Mouse (Mus musculus) spleen, adult 2 months (tissue): Measurements from ENCODE around the gene Aggf1.

ENCODE experiments used
- CTCF ChIP-seq: fragments of 200-500 bp; IDR thresholded peaks from 2 replicates; pipeline ENCODE4 v1.5.1; 2011; ENCODE audit warnings: mild to moderate bottlenecking, inconsistent platforms; ENCODE audit not compliant: insufficient read depth, insufficient read length, insufficient replicate concordance; ENCODE audit errors: extremely low read depth
- POLR2A ChIP-seq: fragments of 200-500 bp; IDR thresholded peaks from 2 replicates; pipeline ENCODE4 v1.6.1; 2011; ENCODE audit warnings: low read depth, low read length, inconsistent platforms

GRCm38 (mm10) chr13:95418575-95419203, 43.5 kb upstream of the Aggf1 start:
- TF ChIP-seq CTCF (no peak), POLR2A (no peak)
